Mouse (Mus musculus) spleen, adult 2 months (tissue): Measurements from ENCODE around the gene Anapc7.

ENCODE experiments used
- CTCF ChIP-seq: fragments of 200-500 bp; IDR thresholded peaks from 2 replicates; pipeline ENCODE4 v1.5.1; 2011; ENCODE audit warnings: mild to moderate bottlenecking, inconsistent platforms; ENCODE audit not compliant: insufficient read depth, insufficient read length, insufficient replicate concordance; ENCODE audit errors: extremely low read depth
- POLR2A ChIP-seq: fragments of 200-500 bp; IDR thresholded peaks from 2 replicates; pipeline ENCODE4 v1.6.1; 2011; ENCODE audit warnings: low read depth, low read length, inconsistent platforms

- TF ChIP-seq CTCF (no peak), POLR2A (no peak)
These were observed 30.8 kb upstream of the Anapc7 start for GRCm38 (mm10) chr5:122390671-122391070.
